Mouse (Mus musculus) olfactory bulb, adult 2 months (tissue): ENCODE data around the gene Larp1b. TPM values are rescaled to one million over a fixed set of nuclear protein-coding genes. Genes with fewer than 3 reads are reported as not detected.

Experiments used
- H3K27ac ChIP-seq: fragments of 200-500 bp; 2 replicates; pipeline ENCODE4 v1.5.1; 2012; ENCODE audit warnings: low read depth, low read length; ENCODE audit not compliant: insufficient read depth
- H3K4me1 ChIP-seq: fragments of 200-500 bp; 2 replicates; pipeline ENCODE4 v1.6.1; 2012; ENCODE audit warnings: low read length; ENCODE audit not compliant: control insufficient read depth, insufficient read depth
- H3K4me3 ChIP-seq: fragments of 200-500 bp; 2 replicates; pipeline ENCODE4 v1.5.1; 2012; ENCODE audit warnings: mild to moderate bottlenecking, low read depth, low read length, moderate library complexity; ENCODE audit not compliant: insufficient read depth
- CTCF ChIP-seq: fragments of 200-500 bp; IDR thresholded peaks from 2 replicates; pipeline ENCODE4 v1.5.1; 2012; ENCODE audit warnings: low read depth, mild to moderate bottlenecking, low read length, moderate library complexity; ENCODE audit not compliant: insufficient read depth
- POLR2A ChIP-seq: fragments of 200-500 bp; IDR thresholded peaks from 2 replicates; pipeline ENCODE4 v1.6.1; 2012; ENCODE audit warnings: mild to moderate bottlenecking, low read depth, low read length, moderate library complexity; ENCODE audit not compliant: insufficient read depth
- WGBS: fragments of 180-500 bp; shearing (Covaris S2); methylation state at CpG from one replicate; pipeline ENCODE4 v1.1.7; 2018; 5-methylcytosine and 5-hydroxymethylcytosine counted together
- polyA plus RNA-seq: library from polyadenylated mRNA; stranded (reverse); fragments of >200 nt; gene quantifications from 2 replicates; pipeline ENCODE4 v1.2.4, GENCODE M21; 2012; ENCODE audit warnings: low replicate concordance; ENCODE audit not compliant: missing spikeins, insufficient read depth, insufficient read length

The Larp1b gene
- polyA plus RNA-seq, 1 experiment: not detected

DNA sequence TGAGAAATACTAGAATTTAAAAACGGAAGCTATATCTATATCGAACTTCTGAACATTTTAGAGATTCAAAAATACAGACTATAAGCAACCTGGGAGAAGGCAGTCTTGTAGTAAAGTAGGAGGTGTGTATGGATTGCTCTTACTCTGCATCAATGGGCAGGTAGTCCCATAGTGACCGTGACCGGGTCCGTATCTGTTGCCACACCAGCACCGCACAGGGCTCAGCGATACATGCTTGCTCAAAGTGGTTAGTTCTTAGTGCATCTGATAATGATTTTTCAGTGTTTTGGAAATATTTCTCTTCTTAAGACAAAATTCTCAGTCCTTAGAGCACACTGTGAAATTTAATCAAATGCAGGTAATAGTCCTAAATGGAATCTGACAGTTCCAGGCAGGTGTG lies 62.8 kb downstream of the Larp1b start:
- no peak overlapping the region for H3K4me3 ChIP-seq
- WGBS: 93% methylated on average over 7 of the region's 7 CpGs
- H3K4me1 ChIP-seq: no peaks in the 10 kb centered on the region
- TF ChIP-seq POLR2A (no peak), CTCF (no peak)
- no peak overlapping the region for H3K27ac ChIP-seq

DNA sequence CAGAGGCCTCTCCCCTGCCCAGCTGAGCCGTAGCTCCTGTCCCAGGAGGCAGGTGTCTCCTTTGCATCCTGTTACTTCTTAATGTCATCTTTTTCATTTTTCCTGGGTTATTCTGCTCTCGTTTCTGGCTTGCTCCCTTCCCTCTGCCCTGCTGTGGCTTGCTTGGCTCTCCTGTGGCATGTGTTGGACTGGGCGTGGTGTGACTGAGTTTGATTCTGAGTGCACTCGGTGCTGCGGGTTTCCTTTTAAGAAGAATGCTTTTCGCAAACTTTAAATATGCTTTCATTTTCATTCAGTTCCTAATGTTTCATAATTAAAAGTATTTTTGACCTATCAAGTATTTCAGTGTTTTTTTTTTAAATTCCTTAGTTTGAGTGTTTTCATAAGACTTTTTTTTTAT lies 65.3 kb downstream of the Larp1b start:
- TF ChIP-seq CTCF (no peak), POLR2A (no peak)
- no peak overlapping the region for H3K27ac ChIP-seq
- no peak overlapping the region for H3K4me3 ChIP-seq
- WGBS: 85% methylated on average over 6 of the region's 6 CpGs
- no peaks in the 10 kb centered on the region for H3K4me1 ChIP-seq

DNA sequence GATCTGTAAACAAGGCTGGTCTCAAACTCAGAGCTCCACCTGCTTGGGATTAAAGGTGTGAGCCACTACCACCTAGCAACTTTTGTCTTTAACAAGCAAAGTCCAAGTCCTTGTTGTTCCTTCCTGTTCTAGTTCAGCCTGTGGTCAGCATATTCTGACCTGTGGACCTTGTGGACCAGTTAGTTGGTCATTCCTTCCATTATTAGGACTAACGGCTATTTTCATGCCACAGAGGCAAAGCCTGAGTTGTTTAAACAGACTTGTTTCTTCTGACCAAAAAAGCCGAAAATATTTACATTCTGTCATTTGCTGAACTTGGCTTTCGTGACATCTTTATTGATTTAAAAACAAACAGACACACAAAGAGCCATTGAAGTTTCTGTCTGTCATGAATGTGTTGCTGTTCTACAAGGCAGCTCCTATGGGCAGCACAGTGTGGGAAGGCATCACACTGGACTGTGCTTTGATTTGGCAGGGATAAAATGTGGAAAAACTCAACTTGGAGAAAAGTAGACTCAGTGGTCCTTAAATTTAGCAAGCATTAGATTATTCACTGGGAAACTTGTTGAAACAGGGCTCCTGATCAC lies 68.5 kb downstream of the Larp1b start:
- TF ChIP-seq POLR2A: no peak
- TF ChIP-seq CTCF: no peak
- 77% methylated on average over 3 of the region's 3 CpGs for WGBS
- Histone ChIP-seq H3K27ac (no peak overlapping the region), H3K4me3 (no peak overlapping the region), H3K4me1 (no peaks in the 10 kb centered on the region)

DNA sequence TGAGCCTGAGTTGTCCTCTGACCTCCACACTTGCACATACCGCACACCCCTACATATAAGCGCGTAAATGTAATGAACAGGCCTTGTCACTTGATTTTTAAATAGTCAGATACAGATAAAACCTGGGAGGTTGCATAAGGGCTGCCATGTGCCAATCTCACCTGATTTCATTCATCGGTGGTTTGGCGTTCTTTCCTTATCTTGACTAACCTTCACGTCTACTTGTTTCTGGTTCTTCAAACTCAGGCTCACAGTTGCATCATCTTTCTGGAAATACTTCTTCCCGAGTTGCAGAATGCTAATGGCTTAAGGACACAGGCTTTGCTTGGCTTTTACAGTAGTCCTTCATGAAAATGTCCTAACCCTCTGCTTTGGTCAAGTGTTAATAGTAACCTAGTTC lies 71.1 kb downstream of the Larp1b start:
- TF ChIP-seq CTCF (no peak), POLR2A (no peak)
- Histone ChIP-seq H3K4me1 (no peaks in the 10 kb centered on the region), H3K4me3 (no peak overlapping the region), H3K27ac (no peak overlapping the region)
- 93% methylated on average over 7 of the region's 7 CpGs for WGBS

DNA sequence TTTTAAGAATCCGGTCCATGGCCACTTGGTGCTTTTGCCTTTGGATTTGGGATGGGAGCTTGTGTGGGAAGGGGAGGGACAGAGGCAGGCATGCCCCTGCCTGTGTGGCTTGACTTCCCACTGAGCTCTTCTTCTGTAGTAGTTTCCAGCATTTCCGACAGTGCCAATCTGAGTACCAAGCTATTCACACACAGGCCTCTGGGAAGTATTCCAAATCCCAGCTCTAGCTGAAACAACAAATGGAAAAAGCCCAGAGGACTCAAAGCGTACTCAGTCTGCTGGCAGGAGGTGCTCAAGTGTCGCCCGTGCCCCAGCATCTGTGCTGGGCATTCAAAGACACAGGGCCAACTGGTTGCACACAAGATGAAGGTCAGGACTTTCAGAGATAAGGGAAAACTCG lies 72.4 kb downstream of the Larp1b start:
- H3K4me3 ChIP-seq: no peak overlapping the region
- no peaks in the 10 kb centered on the region for H3K4me1 ChIP-seq
- 32% methylated on average over 6 of the region's 6 CpGs for WGBS
- H3K27ac ChIP-seq: no peak overlapping the region
- no peak for TF ChIP-seq POLR2A
- TF ChIP-seq CTCF: no peak

DNA sequence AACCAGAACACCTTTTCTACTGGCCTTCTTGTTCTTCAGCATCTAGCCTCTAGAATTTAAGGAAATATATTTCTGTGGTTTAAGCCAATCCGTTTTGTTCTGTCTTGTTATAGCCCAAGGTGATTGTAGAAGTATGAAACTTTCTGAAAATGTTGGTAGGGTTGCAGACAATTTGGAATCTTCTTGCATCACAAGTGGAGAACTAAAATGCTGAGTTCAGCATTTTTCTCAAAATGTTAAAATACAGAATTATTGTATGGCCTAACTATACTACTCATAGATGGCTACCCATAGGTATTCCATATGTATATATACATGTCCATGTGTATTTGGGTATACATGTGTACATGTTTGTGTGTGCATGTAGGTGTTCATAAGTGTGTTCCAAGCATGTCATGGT lies 81.1 kb downstream of the Larp1b start:
- H3K4me1 ChIP-seq: no peaks in the 10 kb centered on the region
- WGBS: 93% methylated on average over 1 of the region's 1 CpGs
- H3K4me3 ChIP-seq: no peak overlapping the region
- TF ChIP-seq POLR2A: no peak
- TF ChIP-seq CTCF: no peak
- H3K27ac ChIP-seq: no peak overlapping the region

DNA sequence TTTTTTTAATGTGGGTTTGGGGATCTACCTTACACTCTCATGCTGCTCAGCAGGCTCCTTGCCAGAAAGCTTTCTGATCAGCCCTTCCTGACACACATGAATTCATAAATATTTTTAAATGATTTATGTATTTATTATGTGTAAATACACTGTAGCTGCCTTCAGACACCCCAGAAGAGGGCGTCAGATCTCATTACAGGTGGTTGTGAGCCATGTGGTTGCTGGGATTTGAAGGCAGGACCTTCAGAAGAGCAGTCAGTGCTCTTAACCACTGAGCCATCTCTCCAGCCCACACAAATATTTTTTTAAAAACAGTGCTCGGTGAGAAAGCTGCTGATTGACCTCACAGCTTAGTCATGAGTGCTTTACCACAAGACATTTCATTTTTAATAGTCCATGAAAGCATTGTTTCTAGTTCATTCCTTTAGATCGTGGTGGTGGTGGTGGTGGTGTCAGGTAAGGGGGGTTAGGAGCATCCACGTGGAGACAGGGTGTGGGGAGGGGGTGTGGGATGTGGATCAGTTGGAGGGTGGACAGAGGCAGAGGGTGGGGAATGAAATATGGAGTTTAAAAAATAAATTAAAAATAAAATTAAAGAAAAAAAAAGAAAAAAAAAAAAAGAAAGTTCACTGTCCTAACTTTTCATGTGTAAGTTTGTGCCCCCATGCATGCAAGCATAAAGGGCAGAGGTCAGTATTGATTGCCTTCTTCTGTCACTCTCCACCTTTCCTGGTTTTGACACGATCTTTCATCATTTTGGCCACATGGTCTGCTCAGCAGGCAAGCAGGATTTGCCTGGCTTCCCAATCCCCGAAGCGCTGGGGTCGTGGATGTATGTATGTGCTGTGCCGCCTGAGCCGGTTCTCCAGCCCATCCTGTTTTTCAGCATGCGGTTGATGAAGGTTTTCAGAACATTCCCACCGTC lies 81.9 kb downstream of the Larp1b start:
- no peak for TF ChIP-seq CTCF
- no peak for TF ChIP-seq POLR2A
- Histone ChIP-seq H3K4me1 (no peaks in the 10 kb centered on the region), H3K27ac (no peak overlapping the region), H3K4me3 (no peak overlapping the region)
- 89% methylated on average over 12 of the region's 12 CpGs for WGBS

DNA sequence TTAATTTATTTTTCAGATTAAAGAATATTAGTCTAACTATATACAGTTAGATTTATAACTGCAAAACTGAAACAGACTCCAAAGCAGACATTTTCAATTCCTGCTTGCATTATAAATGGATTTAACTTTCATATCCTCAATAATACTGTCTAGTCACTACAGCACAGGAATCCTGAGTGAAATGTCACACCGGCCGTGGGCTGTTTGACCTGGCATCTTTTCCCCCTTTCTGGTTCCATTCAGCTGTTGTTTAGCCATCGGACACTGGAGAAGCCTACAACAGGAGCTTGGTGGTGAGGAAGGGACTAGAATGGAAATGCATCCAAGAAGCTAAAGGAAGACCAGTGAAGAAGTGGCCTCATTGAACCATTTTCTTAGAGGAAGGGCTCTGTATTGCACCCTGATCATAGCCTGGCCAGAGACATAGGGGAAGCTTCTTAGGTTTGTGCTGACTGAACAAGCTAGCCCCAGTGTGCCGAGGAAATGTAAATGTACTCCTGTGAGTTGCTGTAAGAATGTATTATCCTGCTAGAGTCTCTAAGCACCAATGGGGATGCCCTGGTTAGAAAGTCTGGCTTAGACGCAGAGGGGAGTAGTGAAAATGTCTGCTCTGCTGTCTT lies 88.8 kb downstream of the Larp1b start:
- H3K4me1 ChIP-seq: no peaks in the 10 kb centered on the region
- no peak overlapping the region for H3K27ac ChIP-seq
- no peak for TF ChIP-seq POLR2A
- TF ChIP-seq CTCF: no peak
- no peak overlapping the region for H3K4me3 ChIP-seq
- 61% methylated on average over 5 of the region's 5 CpGs for WGBS

DNA sequence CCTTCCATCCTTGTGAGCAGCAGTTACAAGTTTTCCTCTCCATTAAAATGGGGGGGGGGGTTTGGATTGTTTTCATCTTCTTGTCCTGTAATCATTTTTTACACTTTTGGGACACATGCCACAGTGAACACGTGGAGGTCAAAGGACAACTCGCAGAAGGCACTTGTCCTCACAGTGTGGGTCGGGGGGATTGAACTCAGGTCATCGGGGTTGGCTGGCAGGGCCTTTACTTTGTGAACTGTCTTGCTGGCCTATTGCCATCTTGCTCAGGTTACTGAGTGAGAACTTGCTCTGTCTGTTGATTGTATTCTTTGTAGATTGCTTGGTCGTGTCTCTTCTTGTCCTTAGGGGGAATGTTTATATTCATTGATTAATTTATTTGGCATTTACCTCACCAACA lies 91.6 kb downstream of the Larp1b start:
- Histone ChIP-seq H3K27ac (no peak overlapping the region), H3K4me1 (no peaks in the 10 kb centered on the region), H3K4me3 (no peak overlapping the region)
- WGBS: 84% methylated on average over 5 of the region's 5 CpGs
- TF ChIP-seq CTCF: no peak
- no peak for TF ChIP-seq POLR2A
